Mouse (Mus musculus) frontal cortex, postnatal 25 days (tissue): ENCODE results near the gene Jun.
A peak's percentile ranks its signal among the peaks of the same experiment; 100 is the strongest.

Experiments used
- DNase-seq, 2 experiments: peaks; one replicate each; pipeline ENCODE4 v3.0.0; 2022; ENCODE audit warnings: low spot score in 2 of 2

Gene Jun

GRCm38 (mm10) chr4:95025847-95026600, 26.0 kb downstream of the Jun start:
- no peak for DNase-seq

- no peak for DNase-seq
Measured at GRCm38 (mm10) chr4:95023350-95023953, 28.6 kb downstream of the Jun start.

GRCm38 (mm10) chr4:95021649-95022637, 30.1 kb downstream of the Jun start:
- no peak for DNase-seq

- DNase-seq: no peak
Measured at GRCm38 (mm10) chr4:95020201-95020600, 31.8 kb downstream of the Jun start.

- no peak for DNase-seq
Measured at GRCm38 (mm10) chr4:95018221-95018620, 33.8 kb downstream of the Jun start.

- DNase-seq: no peak
Measured at GRCm38 (mm10) chr4:95012706-95013105, 39.3 kb downstream of the Jun start.

GRCm38 (mm10) chr4:95012256-95012655, 39.8 kb downstream of the Jun start:
- DNase-seq: no peak

GRCm38 (mm10) chr4:95008175-95009057, 43.6 kb downstream of the Jun start:
- DNase-seq: peak; percentile 66 to 68

GRCm38 (mm10) chr4:95007759-95008158, 44.3 kb downstream of the Jun start:
- DNase-seq: no peak

- no peak for DNase-seq
Measured at GRCm38 (mm10) chr4:95005251-95005830, 46.7 kb downstream of the Jun start.

GRCm38 (mm10) chr4:95001043-95001775, 50.8 kb downstream of the Jun start:
- no peak for DNase-seq

- no peak for DNase-seq
Measured at GRCm38 (mm10) chr4:95000147-95000546, 51.9 kb downstream of the Jun start.

- no peak for DNase-seq
Measured at GRCm38 (mm10) chr4:94999249-94999648, 52.8 kb downstream of the Jun start.
